Mouse (Mus musculus): ENCODE results near the gene Robo1. TPM values are rescaled to one million over a fixed set of nuclear protein-coding genes. Genes with fewer than 3 reads are reported as not detected.
A peak's percentile ranks its signal among the peaks of the same experiment; 100 is the strongest.

The Robo1 gene
- polyA plus RNA-seq (2016; fragmentation: Nextera tagmentation; extraction: Ambion mirVana): 20.8 and 30.6 TPM in 2 replicates

GRCm38 (mm10) chr16:72307537-72308330, at the start of gene Robo1:
Robo1 (plus strand) TSS chr16:72308306.
- no peaks in the 10 kb centered on the region for H3K9me3 ChIP-seq
- DNase-seq (ENCODE audit: low spot score): no peak
- no peaks in the 10 kb centered on the region for H3K4me1 ChIP-seq
- no peaks in the 10 kb centered on the region for H3K36me3 ChIP-seq
- H3K27me3 ChIP-seq (ENCODE audit: insufficient read depth, poor library complexity, severe bottlenecking): no peaks in the 10 kb centered on the region
- H3K4me3 ChIP-seq: no peak within 1 kb of the TSS
- no peak within 1 kb of the TSS for H3K27ac ChIP-seq
- WGBS: 77% methylated on average over 8 of the region's 8 CpGs

DNA sequence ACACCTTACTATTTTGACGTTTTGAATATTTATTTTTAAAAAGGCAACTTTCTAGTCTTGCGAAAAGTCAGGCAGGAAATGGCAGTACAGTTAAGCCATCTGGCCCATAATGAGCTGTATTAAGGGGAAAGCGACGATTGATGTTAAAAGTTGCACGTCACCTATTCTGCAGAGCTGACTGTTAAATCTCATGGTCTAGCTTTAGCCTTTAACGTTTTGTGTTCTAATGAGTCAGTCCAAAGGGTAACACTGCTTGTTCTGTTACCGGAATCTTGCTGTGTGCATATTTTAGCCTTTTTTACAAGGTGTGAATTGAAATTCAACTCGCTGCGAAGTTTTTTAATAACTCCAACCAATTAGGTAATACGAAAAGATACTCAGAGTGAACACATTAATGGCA, 40.3 kb upstream of the Robo1 start:
- Histone ChIP-seq H3K36me3 (no peaks in the 10 kb centered on the region), H3K27me3 (ENCODE audit: insufficient read depth, poor library complexity, severe bottlenecking) (no peaks in the 10 kb centered on the region), H3K4me1 (no peaks in the 10 kb centered on the region), H3K27ac (no peak overlapping the region), H3K4me3 (no peak overlapping the region), H3K9me3 (no peaks in the 10 kb centered on the region)
- WGBS: 82% methylated on average over 10 of the region's 10 CpGs
- DNase-seq (ENCODE audit: low spot score): no peak

DNA sequence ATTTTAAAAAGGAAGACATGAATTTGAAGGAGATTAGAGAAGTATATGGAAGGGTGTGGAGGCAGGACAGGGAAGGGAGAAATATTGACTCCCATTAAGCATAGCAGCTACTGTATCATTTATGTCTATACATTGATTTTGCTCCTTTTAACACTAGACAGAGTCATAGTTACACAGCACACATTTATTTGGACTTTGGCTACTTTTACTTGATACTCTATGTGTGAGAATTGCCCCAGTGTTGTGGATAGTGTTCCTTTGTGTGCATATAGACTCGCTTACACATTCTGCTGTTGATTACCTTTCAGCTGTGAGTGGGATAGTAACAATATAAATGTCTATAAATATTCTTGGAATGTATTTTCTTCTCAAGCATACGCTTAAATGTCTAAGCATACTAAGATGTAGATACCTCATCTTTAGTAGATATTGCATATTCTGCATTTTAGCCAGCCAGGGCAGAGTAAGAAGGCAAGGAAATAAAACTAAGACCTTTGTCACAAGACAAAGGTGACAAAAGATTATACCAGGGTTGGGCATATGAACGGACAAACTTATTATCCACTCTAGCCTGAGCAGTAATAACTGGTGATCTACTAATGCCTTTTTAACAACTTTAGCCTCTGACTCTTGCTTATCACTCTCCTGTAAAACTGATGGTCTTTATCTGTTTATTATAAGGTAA, 31.6 kb upstream of the Robo1 start:
- no peaks in the 10 kb centered on the region for H3K36me3 ChIP-seq
- no peaks in the 10 kb centered on the region for H3K4me1 ChIP-seq
- no peak overlapping the region for H3K27ac ChIP-seq
- 87% methylated on average over 3 of the region's 3 CpGs for WGBS
- no peak overlapping the region for H3K4me3 ChIP-seq
- no peaks in the 10 kb centered on the region for H3K9me3 ChIP-seq
- H3K27me3 ChIP-seq (ENCODE audit: insufficient read depth, poor library complexity, severe bottlenecking): no peaks in the 10 kb centered on the region
- DNase-seq (ENCODE audit: low spot score): no peak

DNA sequence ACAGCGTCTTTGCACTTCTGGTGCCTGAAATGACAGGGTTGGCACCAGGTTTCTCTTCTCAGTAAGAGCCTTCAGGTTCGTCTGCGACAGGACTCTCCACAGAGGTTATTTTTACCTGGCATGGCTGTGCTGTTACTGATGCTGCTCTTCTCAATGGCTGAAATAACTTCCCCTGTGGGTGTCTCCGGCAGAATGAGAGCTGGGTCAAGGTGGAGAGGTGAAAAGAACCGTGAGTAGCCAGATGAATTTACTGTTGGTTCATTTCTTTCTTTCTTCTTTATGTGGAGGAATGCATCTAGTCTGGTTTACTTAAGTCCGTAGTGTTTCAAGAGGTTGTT, 194 bp downstream of the Robo1 start:
- no peak for DNase-seq (ENCODE audit: low spot score)
- WGBS: 64% methylated on average over 6 of the region's 6 CpGs

DNA sequence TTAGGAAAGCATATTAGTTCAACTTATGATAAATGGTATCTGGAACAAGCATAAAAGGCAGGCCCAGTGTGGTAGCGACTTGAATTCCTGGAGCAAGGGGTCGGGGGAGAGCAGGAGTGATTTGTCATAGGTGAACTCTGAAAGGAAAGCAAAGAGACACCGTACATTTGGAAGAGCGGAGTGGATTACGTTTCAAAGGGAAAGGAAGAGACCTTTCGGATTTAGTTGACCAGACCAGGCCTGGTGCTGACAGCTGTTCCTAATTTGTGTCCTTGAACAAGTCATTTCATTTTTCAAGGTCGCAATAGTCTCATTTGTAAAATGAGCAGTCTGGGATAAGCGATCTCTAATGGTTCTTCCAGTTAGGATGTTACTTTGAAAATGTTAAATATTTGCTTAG, 19.2 kb downstream of the Robo1 start:
- Histone ChIP-seq H3K9me3 (no peaks in the 10 kb centered on the region), H3K4me3 (no peak overlapping the region), H3K27ac (no peak overlapping the region), H3K27me3 (ENCODE audit: insufficient read depth, poor library complexity, severe bottlenecking) (no peaks in the 10 kb centered on the region), H3K36me3 (no peaks in the 10 kb centered on the region), H3K4me1 (no peaks in the 10 kb centered on the region)
- WGBS: 71% methylated on average over 8 of the region's 8 CpGs
- DNase-seq (ENCODE audit: low spot score): no peak

More for the DNA sequence above, 194 bp downstream of the Robo1 start:
- no peak overlapping the region for H3K4me3 ChIP-seq
- no peaks in the 10 kb centered on the region for H3K36me3 ChIP-seq
- no peak overlapping the region for H3K27ac ChIP-seq
- no peaks in the 10 kb centered on the region for H3K9me3 ChIP-seq
- H3K4me1 ChIP-seq: no peaks in the 10 kb centered on the region
- no peaks in the 10 kb centered on the region for H3K27me3 ChIP-seq (ENCODE audit: insufficient read depth, poor library complexity, severe bottlenecking)

- Histone ChIP-seq H3K9me3 (no peaks in the 10 kb centered on the region), H3K4me1 (no peaks in the 10 kb centered on the region), H3K4me3 (no peak overlapping the region), H3K27ac (no peak overlapping the region), H3K27me3 (ENCODE audit: insufficient read depth, poor library complexity, severe bottlenecking) (no peaks in the 10 kb centered on the region), H3K36me3 (no peaks in the 10 kb centered on the region)
- WGBS: 79% methylated on average over 3 of the region's 3 CpGs
- DNase-seq (ENCODE audit: low spot score): no peak
Observed at GRCm38 (mm10) chr16:72328579-72328978, 20.5 kb downstream of the Robo1 start.

DNA sequence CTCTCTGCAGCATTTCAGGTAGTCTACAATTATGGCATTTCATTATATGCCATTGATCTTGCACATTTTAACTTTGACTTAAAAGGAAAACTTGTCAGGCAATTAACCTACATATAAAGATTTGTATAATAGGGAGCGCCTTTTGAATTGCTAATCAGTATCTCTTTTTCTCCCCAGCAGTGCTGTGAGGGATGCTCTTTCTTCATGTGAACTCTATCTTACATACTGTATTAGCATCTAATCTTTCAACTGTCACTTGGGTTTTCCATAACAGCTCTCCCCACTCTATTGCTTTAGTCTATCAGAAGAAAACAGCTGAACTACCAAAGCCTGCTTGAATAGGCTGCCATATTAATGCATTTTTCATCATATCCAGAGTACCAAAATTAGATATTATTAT, 29.7 kb downstream of the Robo1 start:
- Histone ChIP-seq H3K27me3 (ENCODE audit: insufficient read depth, poor library complexity, severe bottlenecking) (no peaks in the 10 kb centered on the region), H3K9me3 (no peaks in the 10 kb centered on the region), H3K36me3 (no peaks in the 10 kb centered on the region), H3K27ac (no peak overlapping the region), H3K4me1 (no peaks in the 10 kb centered on the region), H3K4me3 (no peak overlapping the region)
- 91% methylated on average over 1 of the region's 1 CpGs for WGBS
- DNase-seq (ENCODE audit: low spot score): no peak

- Histone ChIP-seq H3K4me3 (no peak overlapping the region), H3K27ac (no peak overlapping the region), H3K27me3 (ENCODE audit: insufficient read depth, poor library complexity, severe bottlenecking) (no peaks in the 10 kb centered on the region), H3K36me3 (no peaks in the 10 kb centered on the region), H3K4me1 (no peaks in the 10 kb centered on the region), H3K9me3 (no peaks in the 10 kb centered on the region)
- WGBS: 66% methylated on average over 5 of the region's 5 CpGs
- DNase-seq (ENCODE audit: low spot score): no peak
Observed at GRCm38 (mm10) chr16:72350422-72350821, 42.3 kb downstream of the Robo1 start.

DNA sequence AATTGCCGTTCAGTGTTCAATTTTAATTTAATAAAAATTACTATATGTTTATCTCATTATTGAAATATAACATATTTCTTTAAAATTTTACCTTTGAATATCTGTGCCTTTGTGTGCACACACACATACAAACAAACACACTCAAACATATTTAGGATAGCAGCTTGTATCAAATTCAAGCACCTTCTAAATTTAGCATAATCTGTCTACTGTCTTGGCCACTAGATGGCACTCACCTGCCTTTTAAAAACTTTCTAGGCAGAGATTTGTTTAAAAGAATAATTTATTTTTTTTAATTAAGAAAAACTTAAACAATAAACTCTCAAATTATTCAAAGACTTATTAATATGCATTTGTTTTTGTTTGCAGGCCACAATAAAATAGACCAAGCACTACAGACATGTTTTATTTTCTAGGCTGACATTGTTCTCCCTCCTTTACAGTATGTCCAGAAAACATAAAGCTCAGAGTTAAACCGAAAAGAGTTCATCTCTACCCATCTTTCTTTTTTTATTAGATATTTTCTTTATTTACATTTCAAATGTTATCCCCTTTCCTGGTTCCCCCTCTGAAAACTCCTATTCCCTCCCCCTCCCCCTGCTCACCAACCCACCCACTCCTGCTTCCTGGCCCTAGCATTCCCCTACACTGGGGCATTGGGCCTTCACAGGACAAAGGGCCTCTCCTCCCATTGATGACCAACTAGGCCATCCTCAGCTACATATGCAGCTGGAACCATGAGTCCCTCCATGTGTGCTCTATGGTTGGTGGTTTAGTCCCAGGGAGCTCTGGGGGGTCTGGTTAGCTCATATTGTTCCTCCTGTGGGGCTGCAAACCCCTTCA, 48.6 kb downstream of the Robo1 start:
- no peak overlapping the region for H3K27ac ChIP-seq
- no peak for DNase-seq (ENCODE audit: low spot score)
- H3K36me3 ChIP-seq: no peaks in the 10 kb centered on the region
- no peaks in the 10 kb centered on the region for H3K9me3 ChIP-seq
- H3K4me3 ChIP-seq: no peak overlapping the region
- H3K27me3 ChIP-seq (ENCODE audit: insufficient read depth, poor library complexity, severe bottlenecking): no peaks in the 10 kb centered on the region
- WGBS: 80% methylated on average over 2 of the region's 2 CpGs
- no peaks in the 10 kb centered on the region for H3K4me1 ChIP-seq

DNA sequence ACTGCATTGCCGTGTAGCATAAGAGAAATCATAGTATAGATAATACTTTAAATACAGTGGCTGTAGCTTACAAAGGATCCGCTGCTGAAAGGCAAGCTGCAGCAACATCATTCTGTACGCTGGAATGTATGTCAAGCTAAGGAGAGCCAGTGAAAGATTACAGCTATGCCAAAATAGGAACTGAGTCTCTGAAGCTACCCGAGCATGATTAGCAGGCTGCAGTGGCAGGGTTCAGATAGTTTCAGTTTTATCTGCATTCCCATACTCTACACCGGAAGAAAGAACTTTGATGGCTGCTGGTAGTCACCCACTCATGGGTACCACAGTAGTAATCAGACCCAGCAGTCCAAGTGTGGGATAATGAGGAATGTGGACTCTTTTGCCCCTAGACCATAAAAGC, 68.8 kb downstream of the Robo1 start:
- 28% methylated on average over 5 of the region's 5 CpGs for WGBS
- H3K4me1 ChIP-seq: peaks cover 11% of the 10 kb centered on the region
- no peak overlapping the region; the same call in 1 of the 2 replicates for H3K4me3 ChIP-seq
- peak overlapping the region; percentile 56 for H3K27ac ChIP-seq
- H3K27me3 ChIP-seq (ENCODE audit: insufficient read depth, poor library complexity, severe bottlenecking): no peaks in the 10 kb centered on the region
- DNase-seq (ENCODE audit: low spot score): no peak
- H3K36me3 ChIP-seq: no peaks in the 10 kb centered on the region
- H3K9me3 ChIP-seq: no peaks in the 10 kb centered on the region

DNA sequence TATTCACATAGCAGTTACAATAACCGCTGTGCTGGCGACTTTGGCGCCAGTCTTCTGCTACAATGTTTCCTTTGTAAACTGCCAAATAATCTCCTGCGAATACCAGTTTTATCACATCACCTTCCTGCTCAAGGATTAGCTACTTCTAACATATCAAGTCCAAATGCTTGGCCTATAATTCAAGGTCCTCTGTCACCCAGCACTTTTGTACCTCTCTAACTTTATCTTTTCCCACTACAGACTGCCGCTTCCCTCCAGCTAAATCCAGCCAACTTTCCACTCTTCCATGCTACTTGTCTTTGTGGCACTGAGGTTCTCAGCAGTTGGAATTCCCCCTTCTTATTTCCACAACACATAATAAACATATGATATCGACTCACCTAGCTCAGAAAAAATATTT, 73.7 kb downstream of the Robo1 start:
- Histone ChIP-seq H3K4me3 (no peak overlapping the region), H3K9me3 (no peaks in the 10 kb centered on the region), H3K4me1 (peaks cover 12% of the 10 kb centered on the region), H3K36me3 (no peaks in the 10 kb centered on the region), H3K27ac (peak overlapping the region; percentile 33; the same call in 1 of the 2 replicates), H3K27me3 (ENCODE audit: insufficient read depth, poor library complexity, severe bottlenecking) (no peaks in the 10 kb centered on the region)
- no peak for DNase-seq (ENCODE audit: low spot score)
- WGBS: 41% methylated on average over 6 of the region's 6 CpGs

DNA sequence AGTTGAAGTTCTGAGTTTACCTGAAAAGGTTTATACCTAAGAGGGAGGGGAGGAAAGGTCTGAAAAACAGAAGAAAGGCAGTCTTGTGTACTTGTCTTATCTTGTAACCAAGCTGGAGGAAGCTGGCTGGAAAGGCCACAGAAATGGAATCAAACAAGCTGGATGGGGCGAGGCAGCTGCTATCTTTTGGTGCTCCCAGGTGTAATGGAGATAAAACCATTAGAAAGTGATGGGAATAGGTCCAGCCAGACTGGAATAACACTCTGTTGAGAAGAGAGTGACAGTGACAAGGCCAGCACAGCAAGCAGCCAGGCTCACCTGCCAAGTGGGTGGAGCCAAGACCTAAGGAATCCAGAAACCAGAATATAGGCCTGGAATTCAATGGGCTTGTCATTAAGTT, 75.5 kb downstream of the Robo1 start:
- H3K9me3 ChIP-seq: no peaks in the 10 kb centered on the region
- DNase-seq (ENCODE audit: low spot score): no peak
- peaks cover 7% of the 10 kb centered on the region; the same call in 1 of the 2 replicates for H3K4me1 ChIP-seq
- H3K4me3 ChIP-seq: no peak overlapping the region
- H3K36me3 ChIP-seq: no peaks in the 10 kb centered on the region
- H3K27ac ChIP-seq: no peak overlapping the region
- 53% methylated on average over 1 of the region's 1 CpGs for WGBS
- H3K27me3 ChIP-seq (ENCODE audit: insufficient read depth, poor library complexity, severe bottlenecking): no peaks in the 10 kb centered on the region

DNA sequence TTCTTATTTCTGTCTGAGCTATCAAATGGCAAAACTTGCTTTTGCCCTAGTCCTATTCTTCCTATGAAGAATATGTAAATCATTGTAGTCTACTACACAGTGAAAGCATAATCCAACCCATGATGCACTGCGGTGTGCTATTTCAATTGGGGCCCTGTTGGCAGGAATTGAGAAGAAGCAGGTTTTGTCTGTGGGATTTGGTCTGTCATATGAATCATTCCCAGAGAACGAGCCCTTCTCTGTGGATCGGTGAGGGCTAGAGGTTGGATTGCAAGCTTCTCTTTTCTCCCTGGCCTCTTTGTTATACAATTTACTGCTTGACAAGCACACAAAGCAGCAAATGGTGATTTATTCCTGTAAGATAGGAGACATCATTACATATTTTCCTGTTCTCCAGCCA, 85.4 kb downstream of the Robo1 start:
- Histone ChIP-seq H3K27ac (no peak overlapping the region), H3K9me3 (no peaks in the 10 kb centered on the region), H3K4me1 (no peaks in the 10 kb centered on the region), H3K4me3 (no peak overlapping the region), H3K36me3 (no peaks in the 10 kb centered on the region), H3K27me3 (ENCODE audit: insufficient read depth, poor library complexity, severe bottlenecking) (no peaks in the 10 kb centered on the region)
- 87% methylated on average over 3 of the region's 3 CpGs for WGBS
- no peak for DNase-seq (ENCODE audit: low spot score)

Measured in heart, embryonic 10.5 days (tissue).